Mouse (Mus musculus) midbrain, embryonic 14.5 days (tissue): ENCODE results near the gene 2310009B15Rik. TPM values are rescaled to one million over a fixed set of nuclear protein-coding genes. Genes with fewer than 3 reads are reported as not detected.

Experiments used
- ATAC-seq: fragments of 200-750 bp; cut with Nextera tagmentation; 2 replicates; pipeline ENCODE4 v1.8.0; 2017; ENCODE audit warnings: moderate number of reproducible peaks, moderate library complexity; ENCODE audit not compliant: low FRiP score, low TSS enrichment
- DNase-seq: peaks from one replicate; pipeline ENCODE4 v3.0.0-alpha.2; 2015
- H3K27ac ChIP-seq: fragments of 300-500 bp; sonication (generic); replicated peaks from 2 replicates; pipeline ENCODE4 v1.5.1; 2014; ENCODE audit warnings: mild to moderate bottlenecking, low read depth, low read length, moderate library complexity
- H3K27me3 ChIP-seq: fragments of 300-500 bp; sonication (generic); 2 replicates; pipeline ENCODE4 v1.6.1; 2014; ENCODE audit warnings: low read length, control low read depth, mixed read lengths; ENCODE audit not compliant: control insufficient read depth, insufficient read depth
- H3K36me3 ChIP-seq: fragments of 300-500 bp; sonication (generic); 2 replicates; pipeline ENCODE4 v1.6.1; 2014; ENCODE audit warnings: low read length, control low read depth; ENCODE audit not compliant: control insufficient read depth, insufficient read depth
- H3K4me1 ChIP-seq: fragments of 300-500 bp; sonication (generic); 2 replicates; pipeline ENCODE4 v1.6.1; 2014; ENCODE audit warnings: mild to moderate bottlenecking, antibody characterized with exemption, low read length, control low read depth; ENCODE audit not compliant: control insufficient read depth, insufficient read depth
- H3K4me2 ChIP-seq: fragments of 300-500 bp; sonication (generic); 2 replicates; pipeline ENCODE4 v1.6.1; 2014; ENCODE audit warnings: mild to moderate bottlenecking, low read length, moderate library complexity
- H3K4me3 ChIP-seq: fragments of 300-500 bp; sonication (generic); replicated peaks from 2 replicates; pipeline ENCODE4 v1.5.1; 2014; ENCODE audit warnings: low read depth, low read length
- H3K9ac ChIP-seq: fragments of 300-500 bp; sonication (generic); replicated peaks from 2 replicates; pipeline ENCODE4 v1.6.1; 2014; ENCODE audit warnings: mild to moderate bottlenecking, low read length, moderate library complexity
- H3K9me3 ChIP-seq: fragments of 300-500 bp; sonication (generic); 2 replicates; pipeline ENCODE4 v1.6.1; 2016; ENCODE audit warnings: low read length, control low read depth, mixed read lengths; ENCODE audit not compliant: control insufficient read depth
- WGBS: fragments of 180-500 bp; shearing (Covaris S2); extraction: QIAGEN DNeasy Blood & Tissue Kit; methylation state at CpG from one replicate; pipeline ENCODE4 v1.1.7; 2014; 5-methylcytosine and 5-hydroxymethylcytosine counted together
- polyA plus RNA-seq: library from polyadenylated mRNA; unstranded; fragments of >200 nt; fragmentation: Nextera tagmentation; extraction: Ambion mirVana; gene quantifications from 2 replicates; pipeline ENCODE4 v1.2.1, GENCODE M21; 2014

2310009B15Rik gene
- polyA plus RNA-seq, 1 experiment from 2014 or later, result 52.1 TPM

DNA sequence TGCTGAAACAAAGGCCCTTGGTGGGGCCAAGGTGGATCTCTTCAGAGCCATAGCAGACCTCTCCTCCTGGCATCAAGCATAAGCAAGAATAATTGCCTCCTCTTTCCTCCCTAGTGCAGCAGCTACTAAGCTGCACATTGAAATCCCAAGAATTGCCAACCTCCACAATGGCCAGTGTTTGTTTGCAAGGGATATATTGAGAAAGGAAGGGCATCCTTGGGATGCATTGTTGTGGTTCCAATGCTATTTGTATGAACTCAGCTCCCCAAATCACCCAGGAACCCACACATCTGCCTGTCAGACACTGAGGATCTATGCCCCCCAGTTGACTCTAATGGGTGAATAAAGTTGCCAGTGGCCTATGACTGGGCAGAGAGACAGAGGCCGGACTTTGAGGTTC is 5.8 kb downstream of the 2310009B15Rik start:
- Histone ChIP-seq H3K27ac (no peak overlapping the region), H3K4me2 (no peak overlapping the region), H3K36me3 (peaks cover 7% of the 10 kb centered on the region; the same call in 1 of the 2 replicates), H3K4me1 (peaks cover 18% of the 10 kb centered on the region), H3K9me3 (no peaks in the 10 kb centered on the region), H3K4me3 (no peak overlapping the region), H3K27me3 (peaks cover 31% of the 10 kb centered on the region), H3K9ac (no peak overlapping the region)
- ATAC-seq (no peak), DNase-seq (no peak)
- WGBS, result 97% methylated on average over 1 of the region's 1 CpGs

DNA sequence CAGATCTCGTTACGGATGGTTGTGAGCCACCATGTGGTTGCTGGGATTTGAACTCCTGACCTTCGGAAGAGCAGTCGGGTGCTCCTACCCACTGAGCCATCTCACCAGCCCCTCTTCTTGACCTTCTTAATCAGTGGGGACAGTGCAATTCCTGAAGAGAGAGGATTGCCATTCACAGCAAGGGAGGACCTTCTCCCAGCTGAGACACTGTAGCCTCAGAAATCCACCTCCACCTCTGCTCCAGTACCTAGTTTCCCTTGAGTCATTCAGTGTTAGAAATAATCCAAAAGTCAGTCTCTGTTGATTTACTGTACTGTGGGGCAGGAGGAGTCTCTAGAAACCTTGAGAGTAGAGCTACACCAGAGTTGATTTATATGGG is 6.5 kb downstream of the 2310009B15Rik start:
- H3K27me3 ChIP-seq, result peaks cover 38% of the 10 kb centered on the region
- no peak overlapping the region for H3K9ac ChIP-seq
- no peak overlapping the region for H3K4me3 ChIP-seq
- H3K27ac ChIP-seq, result no peak overlapping the region
- no peak for ATAC-seq
- H3K36me3 ChIP-seq, result peaks cover 7% of the 10 kb centered on the region; the same call in 1 of the 2 replicates
- no peak overlapping the region for H3K4me2 ChIP-seq
- peaks cover 16% of the 10 kb centered on the region for H3K4me1 ChIP-seq
- no peaks in the 10 kb centered on the region for H3K9me3 ChIP-seq
- DNase-seq, result no peak
- 44% methylated on average over 2 of the region's 4 CpGs for WGBS

DNA sequence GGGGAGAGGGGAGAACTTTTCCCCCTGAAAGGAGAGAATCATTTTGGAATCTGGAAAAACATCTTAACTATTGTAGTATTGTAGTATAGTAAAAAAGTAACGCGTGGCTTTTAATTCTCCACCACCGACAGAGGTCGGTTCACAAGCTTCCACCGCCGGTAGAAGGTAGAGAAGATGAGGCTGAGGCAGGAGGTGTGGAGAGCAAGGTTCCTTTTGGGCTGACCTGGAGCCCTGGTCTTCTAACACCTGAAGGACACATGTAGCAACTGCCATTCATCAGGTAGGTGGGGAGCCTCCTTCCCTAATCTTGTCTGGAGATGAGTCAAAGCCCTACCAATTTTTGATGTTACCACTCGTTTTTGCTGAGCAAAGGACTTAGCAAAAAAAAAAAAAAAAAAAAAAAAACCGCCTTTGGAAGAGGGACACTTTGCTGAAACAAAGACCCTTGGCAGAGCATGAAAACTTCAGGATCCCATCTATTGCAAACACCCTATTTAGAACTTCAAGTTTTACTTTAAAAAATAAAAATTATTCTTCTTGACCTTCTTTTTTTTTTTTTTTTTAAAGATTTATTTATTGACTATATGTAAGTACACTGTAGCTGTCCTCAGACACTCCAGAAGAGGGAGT is 7.0 kb downstream of the 2310009B15Rik start:
- Histone ChIP-seq H3K27ac (no peak overlapping the region), H3K4me1 (peaks cover 15% of the 10 kb centered on the region), H3K27me3 (peaks cover 41% of the 10 kb centered on the region), H3K36me3 (peaks cover 7% of the 10 kb centered on the region; the same call in 1 of the 2 replicates), H3K4me3 (peak overlapping the region; percentile 46), H3K4me2 (peak overlapping the region; percentile 65), H3K9ac (no peak overlapping the region), H3K9me3 (no peaks in the 10 kb centered on the region)
- ATAC-seq (no peak), DNase-seq (peak; percentile 9)
- WGBS, result 5% methylated on average over 8 of the region's 8 CpGs

DNA sequence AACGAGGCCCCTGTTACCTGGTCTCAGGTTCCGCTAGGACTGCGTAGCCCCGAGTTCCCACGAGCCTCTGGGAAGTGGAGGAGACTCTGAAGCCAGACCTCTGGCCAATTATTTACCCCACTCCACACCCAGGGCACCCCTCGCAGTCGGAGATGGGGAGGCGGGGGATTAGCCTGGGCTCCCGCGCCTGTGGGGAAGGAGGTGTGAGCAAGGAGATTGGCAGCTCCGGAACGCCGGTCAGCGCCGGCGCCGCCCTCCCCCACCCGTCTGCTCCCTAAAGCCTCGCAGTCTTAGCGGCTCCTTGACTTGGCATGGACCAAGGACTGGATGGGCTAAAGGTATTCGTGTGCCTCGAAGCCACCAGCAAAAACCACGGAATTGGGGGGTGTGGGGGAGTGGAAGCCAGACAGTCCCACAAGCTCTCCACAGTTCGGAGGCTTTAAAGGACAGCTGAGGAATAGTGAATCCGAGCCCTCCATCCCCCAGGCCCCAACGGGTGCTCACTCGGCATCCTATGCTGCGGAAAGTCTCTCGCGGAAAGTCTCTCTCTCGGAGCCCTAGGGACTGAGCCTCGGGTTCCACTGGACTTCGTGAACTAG is 8.0 kb downstream of the 2310009B15Rik start, which contains the start of gene Lhx9:
TSS of gene Lhx9 (minus strand) at position 67 of the 599 bp plus-strand sequence.
- peak; percentile 61; the same call in 1 of the 2 replicates for ATAC-seq
- H3K9ac ChIP-seq, result peak within 1 kb of the TSS; percentile 93
- no peaks in the 10 kb centered on the region for H3K9me3 ChIP-seq
- WGBS, result under 1% methylated on average over 33 of the region's 33 CpGs
- peaks cover 50% of the 10 kb centered on the region for H3K27me3 ChIP-seq
- peaks cover 15% of the 10 kb centered on the region for H3K4me1 ChIP-seq
- peak within 1 kb of the TSS; percentile 47 for H3K4me3 ChIP-seq
- peak within 1 kb of the TSS; percentile 65 for H3K4me2 ChIP-seq
- DNase-seq, result peak; percentile 77
- peak within 1 kb of the TSS; percentile 97 for H3K27ac ChIP-seq
- H3K36me3 ChIP-seq, result peaks cover 7% of the 10 kb centered on the region; the same call in 1 of the 2 replicates

DNA sequence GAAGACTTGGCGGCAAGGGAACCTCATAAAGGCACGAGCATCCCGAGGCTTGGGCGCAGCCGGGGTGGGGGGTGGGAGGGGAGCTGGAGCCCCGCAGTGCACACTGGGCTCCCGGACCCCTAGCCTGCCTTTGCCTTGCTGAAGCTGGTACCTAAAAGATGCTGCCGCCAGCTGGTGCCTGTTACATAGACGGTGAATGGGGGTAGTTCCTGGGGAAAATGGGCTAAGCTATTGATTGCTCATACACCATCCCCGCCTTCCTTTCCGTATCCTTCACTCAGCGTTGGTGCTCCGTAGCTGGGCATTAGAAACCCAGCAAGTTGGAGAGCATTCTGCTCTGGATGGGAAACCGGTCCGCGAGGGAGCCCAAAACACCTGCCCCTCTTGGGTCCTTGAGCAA is 8.6 kb downstream of the 2310009B15Rik start:
- Histone ChIP-seq H3K9ac (peak overlapping the region; percentile 66), H3K27me3 (peaks cover 50% of the 10 kb centered on the region), H3K4me1 (peaks cover 15% of the 10 kb centered on the region), H3K4me2 (peak overlapping the region; percentile 65), H3K4me3 (peak overlapping the region; percentile 46), H3K9me3 (no peaks in the 10 kb centered on the region), H3K27ac (peak overlapping the region; percentile 97), H3K36me3 (peaks cover 7% of the 10 kb centered on the region; the same call in 1 of the 2 replicates)
- under 1% methylated on average over 16 of the region's 16 CpGs for WGBS
- peak; percentile 40; the same call in 1 of the 2 replicates for ATAC-seq
- DNase-seq, result peak; percentile 64

DNA sequence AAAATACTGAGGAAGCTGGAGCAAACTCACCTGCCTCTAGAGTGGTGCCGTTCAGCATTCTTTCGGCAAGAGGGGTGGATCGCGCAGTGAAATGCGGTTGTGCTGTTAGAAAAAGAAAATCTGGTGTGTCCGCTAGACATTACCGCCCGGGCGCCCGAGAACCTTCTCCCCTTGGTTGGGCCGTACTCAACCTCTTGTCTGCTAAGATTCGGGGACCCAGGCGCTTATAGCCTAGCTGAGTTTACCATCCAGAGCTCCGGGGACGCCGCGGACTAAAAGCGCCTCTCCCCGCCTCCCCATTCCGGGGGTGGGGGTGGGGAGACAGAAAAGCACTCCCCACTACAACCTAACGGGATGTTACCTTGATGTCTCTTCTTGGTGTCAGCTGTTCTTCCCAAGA is 9.5 kb downstream of the 2310009B15Rik start:
- Histone ChIP-seq H3K9me3 (no peaks in the 10 kb centered on the region), H3K27me3 (peaks cover 50% of the 10 kb centered on the region), H3K4me3 (peak overlapping the region; percentile 47), H3K4me2 (peak overlapping the region; percentile 63), H3K9ac (peak overlapping the region; percentile 93), H3K4me1 (peaks cover 15% of the 10 kb centered on the region), H3K27ac (peak overlapping the region; percentile 97), H3K36me3 (peaks cover 7% of the 10 kb centered on the region; the same call in 1 of the 2 replicates)
- no peak for ATAC-seq
- under 1% methylated on average over 21 of the region's 21 CpGs for WGBS
- DNase-seq, result peak; percentile 62

DNA sequence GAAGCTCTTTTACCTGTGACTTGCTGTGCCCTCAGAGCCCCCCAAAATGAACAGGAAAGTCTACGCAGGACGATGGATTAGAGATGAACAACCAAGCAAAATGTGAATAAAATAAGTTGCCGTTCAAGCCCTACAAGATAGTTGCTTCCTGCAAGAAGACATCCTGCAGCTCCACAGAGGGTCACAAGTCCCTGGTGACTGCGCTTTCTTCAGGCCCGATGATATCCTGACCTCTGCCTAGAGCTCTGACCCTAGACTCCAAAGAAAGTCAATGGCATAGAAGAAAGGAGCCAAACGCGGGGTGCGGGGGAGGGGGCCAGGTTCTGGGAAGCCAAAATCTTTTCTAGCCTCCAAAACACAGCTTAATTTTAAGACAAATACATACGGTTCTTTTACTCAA is 10.1 kb downstream of the 2310009B15Rik start:
- 3% methylated on average over 9 of the region's 9 CpGs for WGBS
- Histone ChIP-seq H3K4me2 (peak overlapping the region; percentile 63), H3K4me1 (peaks cover 15% of the 10 kb centered on the region), H3K9me3 (no peaks in the 10 kb centered on the region), H3K4me3 (peak overlapping the region; percentile 47), H3K27me3 (peaks cover 50% of the 10 kb centered on the region), H3K36me3 (peaks cover 6% of the 10 kb centered on the region; the same call in 1 of the 2 replicates), H3K9ac (peak overlapping the region; percentile 93), H3K27ac (peak overlapping the region; percentile 97)
- DNase-seq, result peak; percentile 46
- ATAC-seq, result no peak

DNA sequence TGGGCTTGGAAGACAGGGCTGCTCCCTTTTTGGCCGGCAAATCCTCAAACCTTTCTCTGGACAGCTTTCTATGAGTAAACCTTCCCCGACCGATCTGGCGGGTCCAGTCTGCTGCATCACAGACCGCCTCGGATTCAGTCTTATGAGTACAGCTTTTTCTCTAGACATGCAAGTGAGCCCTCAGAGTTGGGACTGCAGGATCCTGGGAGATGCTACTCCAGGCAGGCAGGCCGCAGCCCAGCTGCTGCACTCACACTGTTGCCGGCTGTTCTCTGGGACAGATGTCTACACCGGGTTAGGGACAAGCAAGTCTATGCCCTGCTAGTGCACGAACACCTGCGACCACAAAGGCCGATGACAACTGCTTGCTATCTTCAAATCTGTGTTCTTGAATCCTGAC is 10.5 kb downstream of the 2310009B15Rik start:
- ATAC-seq (no peak), DNase-seq (peak; percentile 59)
- Histone ChIP-seq H3K9ac (peak overlapping the region; percentile 93), H3K27ac (peak overlapping the region; percentile 97), H3K27me3 (peaks cover 50% of the 10 kb centered on the region), H3K36me3 (peaks cover 1% of the 10 kb centered on the region; the same call in 1 of the 2 replicates), H3K9me3 (no peaks in the 10 kb centered on the region), H3K4me3 (peak overlapping the region; percentile 47), H3K4me2 (peak overlapping the region; percentile 63), H3K4me1 (peaks cover 15% of the 10 kb centered on the region)
- 3% methylated on average over 12 of the region's 12 CpGs for WGBS
